Mouse (Mus musculus): ENCODE results near the gene Hnrnpm.

DNA sequence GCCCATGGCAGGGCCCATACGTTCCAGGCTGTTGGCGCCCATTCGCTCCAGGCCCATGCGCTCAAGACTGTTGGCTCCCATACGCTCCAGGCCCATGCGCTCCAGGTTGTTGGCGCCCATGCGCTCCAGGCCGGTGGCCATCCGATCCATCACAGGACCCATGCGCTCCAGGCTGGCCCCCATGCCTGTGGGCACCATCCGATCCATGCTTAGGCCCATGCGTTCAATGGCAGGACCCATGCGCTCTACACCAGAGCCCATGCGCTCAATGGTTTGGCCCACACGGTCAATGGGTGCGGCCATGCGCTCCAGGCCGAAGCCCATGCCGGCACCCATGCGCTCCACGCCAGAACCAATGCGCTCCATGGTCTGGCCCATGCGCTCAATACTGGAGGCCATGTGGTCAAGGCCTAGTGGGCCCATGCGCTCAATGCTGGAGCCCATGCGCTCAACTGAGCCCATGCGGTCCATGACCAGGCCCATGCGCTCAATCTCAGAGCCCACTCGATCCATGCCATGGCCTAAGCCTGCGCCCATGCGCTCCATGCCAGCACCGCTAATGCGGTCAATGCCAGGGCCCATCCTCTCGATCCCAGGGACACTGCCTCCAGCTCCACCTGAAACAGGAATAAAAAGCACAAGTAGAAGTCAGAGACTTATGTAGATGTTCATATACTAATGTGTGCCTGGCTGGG lies 36.7 kb downstream of the Hnrnpm start:
- TF ChIP-seq POLR2A (IDR thresholded peaks at IDR 0.05; ENCODE audit: control insufficient read depth, low read depth, low read length), result no peak
- no peak for TF ChIP-seq CTCF (IDR thresholded peaks at IDR 0.05; ENCODE audit: control insufficient read depth, insufficient read depth, insufficient replicate concordance, low read depth, low read length)
